Mouse (Mus musculus) heart, postnatal 36 days (tissue): ENCODE measurements at regions not wholly inside any gene's neighbourhood (a gene's known extent, or its start where the extent isn't known, plus 50 kb on each side); places are given as distances from the start of the nearest gene placed in this dataset.

Source experiments
- DNase-seq, 2 experiments: peaks; one replicate each; pipeline ENCODE4 v3.0.0; 2021 to 2022
- intact Hi-C: fragments of 180-260 bp; cut with DNase I; formaldehyde crosslinking; loops from one replicate; pipeline ENCODE4 v1.15.1; 2025

GRCm38 (mm10) chr8:90513102-90513501 is 165.0 kb upstream of the Tox3 start:
- intact Hi-C loops, result no loop called here
- DNase-seq, result no peak

GRCm38 (mm10) chr8:90512594-90512993 is 164.5 kb upstream of the Tox3 start:
- intact Hi-C loops, result no loop called here
- DNase-seq, result no peak

- intact Hi-C loops, result loop anchor here (5.0 kb wide), 1 partner anchor 502 kb away; no protein-coding TSS in a partner anchor
Observed at GRCm38 (mm10) chr8:90504521-90504920, 156.4 kb upstream of the Tox3 start.

GRCm38 (mm10) chr8:90503306-90503705 is 155.2 kb upstream of the Tox3 start:
- intact Hi-C loops, result loop anchor here (5.0 kb wide), 1 partner anchor 501 kb away; no protein-coding TSS in a partner anchor
- DNase-seq, result no peak

More at GRCm38 (mm10) chr8:90504521-90504920, 156.4 kb upstream of the Tox3 start:
- no peak for DNase-seq

GRCm38 (mm10) chr8:90502879-90503278 is 154.7 kb upstream of the Tox3 start:
- DNase-seq, result no peak
- intact Hi-C loops, result loop anchor here (5.0 kb wide), 1 partner anchor 501 kb away; no protein-coding TSS in a partner anchor

- intact Hi-C loops, result no loop called here
Observed at GRCm38 (mm10) chr8:90499315-90499714, 151.2 kb upstream of the Tox3 start.

GRCm38 (mm10) chr8:90496658-90497163 is 148.6 kb upstream of the Tox3 start:
- intact Hi-C loops, result no loop called here
- no peak for DNase-seq

More at GRCm38 (mm10) chr8:90499315-90499714, 151.2 kb upstream of the Tox3 start:
- DNase-seq, result no peak

- intact Hi-C loops, result no loop called here
- no peak for DNase-seq
Observed at GRCm38 (mm10) chr8:90495943-90496371, 147.8 kb upstream of the Tox3 start.

GRCm38 (mm10) chr8:90492521-90493225 is 144.5 kb upstream of the Tox3 start:
- DNase-seq, result no peak
- intact Hi-C loops, result no loop called here

GRCm38 (mm10) chr8:90491691-90492090 is 143.5 kb upstream of the Tox3 start:
- DNase-seq, result no peak
- intact Hi-C loops, result no loop called here

- intact Hi-C loops, result no loop called here
- no peak for DNase-seq
Observed at GRCm38 (mm10) chr8:90490734-90491441, 142.7 kb upstream of the Tox3 start.

- intact Hi-C loops, result no loop called here
- no peak for DNase-seq
Observed at GRCm38 (mm10) chr8:90486556-90486955, 138.4 kb upstream of the Tox3 start.

GRCm38 (mm10) chr8:90478149-90478548 is 130.0 kb upstream of the Tox3 start:
- intact Hi-C loops, result no loop called here
- DNase-seq, result no peak

- no peak for DNase-seq
- intact Hi-C loops, result no loop called here
Observed at GRCm38 (mm10) chr8:90474066-90474465, 125.9 kb upstream of the Tox3 start.

GRCm38 (mm10) chr8:90470826-90471225 is 122.7 kb upstream of the Tox3 start:
- intact Hi-C loops, result no loop called here
- DNase-seq, result no peak

- DNase-seq, result no peak
- intact Hi-C loops, result no loop called here
Observed at GRCm38 (mm10) chr8:90463708-90464107, 115.6 kb upstream of the Tox3 start.

GRCm38 (mm10) chr8:90455321-90455720 is 107.2 kb upstream of the Tox3 start:
- no peak for DNase-seq
- intact Hi-C loops, result no loop called here

GRCm38 (mm10) chr8:90454130-90454529 is 106.0 kb upstream of the Tox3 start:
- no peak for DNase-seq
- intact Hi-C loops, result no loop called here

GRCm38 (mm10) chr8:90441058-90441851 is 93.1 kb upstream of the Tox3 start:
- intact Hi-C loops, result no loop called here
- no peak for DNase-seq

- intact Hi-C loops, result no loop called here
- no peak for DNase-seq
Observed at GRCm38 (mm10) chr8:90414021-90414420, 65.9 kb upstream of the Tox3 start.
